Mouse (Mus musculus) granulocyte monocyte progenitor cell, adult 5-6 weeks (primary cell): Measurements from ENCODE around the gene Hsd11b1. TPM values are rescaled to one million over a fixed set of nuclear protein-coding genes. Genes with fewer than 3 reads are reported as not detected.
"Not testable (repeated sequence)": the region's sequence is repeated elsewhere in the genome, so short reads cannot be mapped to it uniquely, and the experiment has no call there.

ENCODE experiments used
- ATAC-seq: replicated peaks from 2 replicates; pipeline ENCODE4 v1.8.0; 2016; ENCODE audit warnings: mild to moderate bottlenecking, moderate TSS enrichment, inconsistent platforms; ENCODE audit not compliant: poor library complexity, severe bottlenecking
- total RNA-seq, 2 experiments: library from RNA; stranded (forward) in 1 of 2; stranded (reverse) in 1 of 2; fragments of 200-712, 200-1000 nt in 1 of 2; fragments of >200 nt in 1 of 2; fragmentation: Nextera tagmentation in 1 of 2; gene quantifications; 2 replicates each; pipeline ENCODE4 v1.2.3; 2014 to 2017

Gene Hsd11b1
- total RNA-seq, 2 experiments from 2014 or later: 31.4 to 43.7 TPM

DNA sequence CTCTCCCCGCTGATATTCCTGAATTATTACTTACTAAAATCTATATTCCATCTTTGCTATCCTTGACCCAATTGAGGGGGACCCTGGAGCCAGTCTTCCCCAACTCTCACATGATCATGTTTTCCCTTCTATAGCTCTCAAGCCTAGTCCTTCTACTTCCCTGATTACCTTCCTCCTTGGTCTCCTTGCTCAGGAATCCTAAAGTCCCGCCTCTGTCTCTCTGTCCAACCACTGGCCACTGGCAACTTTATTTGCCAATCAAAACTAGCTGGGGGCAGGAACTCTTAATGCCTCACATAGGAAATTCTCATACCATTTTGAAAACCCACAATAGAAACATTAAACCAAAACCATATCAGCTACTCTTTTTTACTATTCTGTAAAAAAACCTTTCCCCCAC, 17.5 kb upstream of the Hsd11b1 start:
- peak; percentile 40; the same call in 1 of the 2 replicates for ATAC-seq

DNA sequence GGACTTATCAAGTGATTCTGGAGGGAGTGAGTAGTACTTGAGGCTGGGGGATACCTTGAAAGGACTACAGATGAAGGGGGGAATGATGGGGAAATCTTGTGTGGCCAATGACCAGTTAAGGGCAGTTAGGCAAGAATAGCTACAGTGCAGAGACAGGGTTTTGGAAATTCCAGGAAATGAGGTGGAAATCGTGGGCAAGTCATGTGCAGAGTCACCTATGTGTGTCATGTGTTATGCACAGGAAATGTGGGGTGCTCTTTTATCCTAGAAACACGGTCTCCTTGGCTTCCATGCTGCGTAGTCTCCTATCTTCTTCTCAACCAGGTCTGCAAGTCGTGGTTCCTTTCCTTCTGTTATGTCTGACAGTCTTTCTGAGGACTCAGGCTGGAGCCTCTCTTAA, 15.6 kb upstream of the Hsd11b1 start:
- peak; percentile 24 for ATAC-seq

DNA sequence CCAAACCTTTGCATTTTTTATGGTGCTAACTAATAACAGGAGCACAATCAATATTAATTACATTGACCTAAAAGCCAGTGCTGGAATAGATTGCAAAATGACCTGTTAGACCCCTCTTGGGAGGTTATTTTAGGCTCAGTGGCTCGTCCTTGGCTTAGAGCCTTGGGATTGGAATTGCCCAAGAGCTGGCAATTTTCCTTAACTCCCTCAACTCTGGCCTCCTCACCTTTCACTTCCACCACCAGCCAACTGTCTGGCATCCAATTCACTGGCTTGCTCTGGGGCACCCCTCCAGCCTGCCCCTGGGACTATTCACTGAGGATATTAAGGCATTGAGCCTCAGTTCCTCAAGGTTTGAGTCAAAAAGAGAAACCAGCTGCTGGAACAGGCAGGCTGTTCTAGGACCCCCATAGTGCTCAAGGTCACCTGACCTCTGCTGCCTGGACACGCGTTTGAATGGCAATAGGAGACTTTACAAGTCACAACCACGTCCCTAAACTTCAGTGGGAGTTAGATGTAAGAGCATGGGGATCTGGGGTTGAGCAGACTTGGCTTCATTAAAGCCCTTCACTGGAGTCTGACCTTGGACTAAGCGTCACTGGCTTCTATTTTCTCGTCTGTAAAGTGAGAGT, 14.7 kb upstream of the Hsd11b1 start:
- no peak for ATAC-seq

DNA sequence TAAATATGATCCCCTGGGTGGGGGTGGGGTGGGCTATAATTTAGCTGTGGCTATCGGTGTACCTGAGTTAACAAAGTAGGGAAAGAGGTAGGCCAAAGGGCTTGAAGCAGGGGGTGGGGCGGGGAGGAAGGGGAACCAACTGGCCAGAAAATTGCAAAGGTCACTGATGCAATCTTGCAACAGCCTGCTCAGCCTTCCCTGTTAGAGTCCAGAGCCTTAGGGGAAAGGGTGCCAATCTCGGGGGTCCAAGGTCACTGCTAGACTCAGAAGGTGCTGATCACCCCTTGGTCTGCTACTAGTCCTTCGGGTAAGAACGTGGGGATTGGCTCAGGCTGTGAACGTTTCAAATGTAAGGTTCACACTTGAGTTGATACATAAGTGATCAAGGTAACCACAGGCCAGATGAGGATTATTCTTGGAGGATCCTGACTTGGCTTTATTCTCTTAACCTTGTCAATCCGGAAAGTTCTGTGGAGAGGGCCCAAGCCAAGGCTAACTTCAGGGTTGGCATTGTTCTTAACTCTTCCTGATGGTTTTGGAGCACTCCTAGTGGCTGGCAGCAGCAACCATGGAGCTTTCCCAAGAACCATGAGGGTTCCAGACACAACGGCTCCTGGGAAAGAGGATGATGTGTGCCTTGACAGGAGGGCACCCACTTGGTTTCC, 10.7 kb upstream of the Hsd11b1 start:
- peak; percentile 56 for ATAC-seq

DNA sequence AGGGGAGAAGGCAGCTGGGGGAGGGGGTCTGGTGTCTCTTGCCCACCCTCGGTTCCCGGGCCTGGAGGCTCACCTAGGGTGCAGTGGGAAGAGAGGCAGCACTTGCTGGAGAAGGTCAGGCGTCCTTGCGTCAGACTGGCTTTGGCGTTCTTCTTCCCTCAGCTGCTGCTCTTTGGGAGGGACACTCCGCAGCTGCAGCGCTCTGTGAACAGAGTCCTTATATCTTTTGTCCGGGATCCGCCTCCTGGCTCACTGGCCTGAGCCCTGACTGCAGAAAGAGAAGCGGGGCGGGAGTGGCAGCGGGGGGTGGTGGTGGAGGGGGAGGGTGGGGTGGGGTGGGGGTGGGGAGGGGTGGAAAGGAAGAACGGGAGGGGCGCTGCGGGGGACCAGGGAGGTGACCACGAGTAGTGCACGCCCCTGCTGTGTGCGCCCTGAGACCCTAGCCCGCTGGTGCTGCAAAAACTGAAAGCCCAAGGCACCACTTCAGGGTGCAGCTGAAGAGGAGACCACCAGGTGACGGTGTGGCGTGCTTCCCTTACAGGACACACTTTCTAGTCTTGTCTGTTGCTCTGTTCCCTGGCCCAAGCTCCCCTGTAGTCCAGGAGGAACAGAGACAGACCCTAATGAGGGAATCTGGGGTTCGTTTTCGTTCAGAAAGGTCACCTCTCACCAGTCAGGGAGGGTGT, 9.2 kb upstream of the Hsd11b1 start, which contains the start of gene G0s2:
Gene G0s2 (minus strand): TSS at position 302 of the 686 bp plus-strand sequence.
- ATAC-seq: peak; percentile 57

DNA sequence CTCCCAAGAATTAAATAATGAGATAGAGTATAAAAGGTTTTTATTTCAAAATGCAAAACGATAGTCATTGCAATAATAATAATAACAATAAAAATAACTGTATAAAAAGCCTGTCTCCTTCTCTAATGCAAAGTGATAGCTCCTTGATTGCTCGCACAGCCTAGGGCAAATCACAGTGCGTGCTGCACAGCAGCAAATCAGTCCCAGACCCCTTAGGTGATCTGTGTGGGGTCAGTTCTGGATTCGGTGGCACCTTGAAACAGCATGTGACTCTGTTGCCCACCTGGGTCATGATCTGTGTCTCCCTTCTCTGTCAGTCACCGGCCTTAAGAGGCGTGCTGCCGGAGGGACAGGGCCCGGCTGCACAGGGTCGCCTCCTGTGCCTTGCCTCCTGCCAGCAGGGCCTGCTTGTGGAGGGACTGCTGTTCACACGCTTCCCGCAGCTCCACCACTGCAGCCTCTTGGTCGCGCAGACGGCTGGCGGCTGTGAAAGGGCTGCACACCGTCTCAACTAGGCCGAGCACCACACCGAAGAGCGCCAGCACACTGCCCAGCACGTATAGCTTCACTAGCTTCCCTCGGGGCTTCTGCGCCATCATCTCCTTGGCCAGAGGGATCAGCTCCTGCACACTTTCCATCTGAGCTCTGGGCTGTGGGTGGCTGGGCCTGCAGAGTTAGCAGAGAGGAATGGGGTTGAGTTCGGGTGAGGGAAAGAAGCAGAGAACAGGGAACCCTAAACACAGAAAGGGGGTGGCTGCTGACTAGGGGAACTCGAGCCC, 8.5 kb upstream of the Hsd11b1 start:
- peak; percentile 11 for ATAC-seq

DNA sequence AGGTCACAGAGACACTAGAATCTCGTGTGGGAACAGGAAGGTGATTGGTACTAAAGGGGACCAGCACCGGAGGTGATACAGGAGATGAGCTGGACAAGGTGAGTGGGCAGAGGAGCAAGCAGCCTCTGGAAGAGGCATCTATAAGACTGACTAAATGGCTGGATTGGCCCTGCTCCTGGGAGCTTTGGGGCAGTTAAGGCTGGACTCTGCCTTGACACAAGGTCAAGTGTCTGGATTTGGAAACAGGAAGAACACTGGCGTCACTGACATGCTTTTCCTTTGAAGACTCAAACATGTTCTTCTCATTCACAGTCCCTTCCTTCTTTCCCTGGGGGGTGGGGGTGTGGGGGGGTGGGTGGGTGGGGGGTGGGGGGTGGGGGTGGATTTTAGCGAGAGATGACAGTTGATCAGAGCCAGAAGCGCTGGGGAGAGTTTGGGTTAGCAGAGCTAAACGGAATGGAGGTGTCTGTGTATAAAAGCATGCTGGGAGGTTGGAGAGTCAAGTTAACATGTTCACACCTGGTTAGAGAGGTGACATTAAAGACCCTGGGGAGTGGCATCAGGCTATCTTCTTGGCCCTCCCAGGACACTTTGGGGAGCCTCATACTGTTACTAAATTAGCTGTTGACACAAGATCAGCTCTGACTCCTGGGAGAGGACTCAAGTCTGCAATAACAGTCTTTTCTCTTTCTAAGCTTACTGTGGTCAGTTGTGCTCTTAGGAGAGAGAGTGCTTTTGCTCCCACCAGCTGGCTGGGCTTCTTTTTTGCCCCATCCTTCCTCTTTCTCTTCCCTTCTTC, 7.3 kb upstream of the Hsd11b1 start:
- ATAC-seq: 0 out of 2 replicates have a peak, but pooled peaks have one; percentile 11

DNA sequence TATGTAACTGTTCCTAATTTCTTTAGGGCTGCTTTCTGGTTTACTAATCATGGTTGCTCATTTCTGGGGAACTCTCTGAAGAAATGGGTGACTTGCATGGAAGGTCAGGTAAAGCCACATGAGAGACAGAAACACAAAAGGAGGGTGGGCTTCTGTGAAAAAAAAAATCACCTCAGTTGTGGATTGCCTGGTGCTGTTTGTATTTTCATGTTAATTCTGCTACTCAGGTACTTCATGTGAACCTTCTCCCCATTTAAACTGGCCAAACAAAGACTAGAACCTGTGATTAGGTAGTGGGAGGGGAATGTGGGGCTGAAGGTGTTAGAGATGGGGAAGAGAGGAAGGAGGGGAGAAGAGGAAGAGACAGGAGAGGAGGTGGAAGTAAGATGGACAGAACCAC, 1.9 kb upstream of the Hsd11b1 start:
- no peak for ATAC-seq

DNA sequence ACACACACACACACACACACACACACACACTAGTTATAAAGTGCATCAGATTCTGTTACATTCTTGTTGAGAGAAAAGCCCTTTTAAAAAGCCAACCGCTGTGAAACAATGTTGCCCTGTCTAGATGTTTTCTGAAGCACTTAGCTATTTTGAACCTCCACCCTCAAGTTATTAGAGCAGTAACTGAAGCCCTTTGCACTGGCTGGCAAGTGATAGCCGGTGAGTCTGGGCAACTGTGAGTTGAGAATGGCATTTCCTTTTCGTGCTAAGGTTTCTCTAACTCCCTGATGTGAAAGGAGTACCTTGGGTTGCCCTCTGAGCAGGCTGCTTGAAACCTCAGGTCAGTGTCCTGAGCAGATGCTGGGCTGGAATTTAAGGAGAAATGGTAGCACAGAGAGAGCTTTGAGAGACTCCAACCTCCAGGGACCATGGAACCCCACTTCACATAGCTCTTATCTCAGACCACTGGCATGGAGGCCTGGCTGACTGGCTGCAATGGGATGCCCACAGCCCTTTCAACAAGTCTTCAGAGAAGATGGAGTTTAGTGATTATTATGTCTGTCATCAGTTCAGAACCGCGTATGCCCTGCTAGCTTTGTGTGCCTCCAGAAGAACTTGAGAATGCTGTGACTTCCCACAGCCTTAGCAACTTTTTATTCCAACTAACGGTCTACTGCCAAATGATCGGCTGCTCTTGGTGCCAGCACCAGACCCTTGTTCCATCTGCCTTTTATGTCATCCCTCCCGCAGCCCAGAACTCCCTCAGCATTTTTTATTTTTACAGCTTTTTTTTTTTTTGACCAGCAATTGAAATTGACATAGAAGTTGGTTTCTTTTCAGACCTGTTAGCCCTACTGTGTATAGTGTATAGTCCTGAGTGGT, 608 bp downstream of the Hsd11b1 start:
- no peak for ATAC-seq

DNA sequence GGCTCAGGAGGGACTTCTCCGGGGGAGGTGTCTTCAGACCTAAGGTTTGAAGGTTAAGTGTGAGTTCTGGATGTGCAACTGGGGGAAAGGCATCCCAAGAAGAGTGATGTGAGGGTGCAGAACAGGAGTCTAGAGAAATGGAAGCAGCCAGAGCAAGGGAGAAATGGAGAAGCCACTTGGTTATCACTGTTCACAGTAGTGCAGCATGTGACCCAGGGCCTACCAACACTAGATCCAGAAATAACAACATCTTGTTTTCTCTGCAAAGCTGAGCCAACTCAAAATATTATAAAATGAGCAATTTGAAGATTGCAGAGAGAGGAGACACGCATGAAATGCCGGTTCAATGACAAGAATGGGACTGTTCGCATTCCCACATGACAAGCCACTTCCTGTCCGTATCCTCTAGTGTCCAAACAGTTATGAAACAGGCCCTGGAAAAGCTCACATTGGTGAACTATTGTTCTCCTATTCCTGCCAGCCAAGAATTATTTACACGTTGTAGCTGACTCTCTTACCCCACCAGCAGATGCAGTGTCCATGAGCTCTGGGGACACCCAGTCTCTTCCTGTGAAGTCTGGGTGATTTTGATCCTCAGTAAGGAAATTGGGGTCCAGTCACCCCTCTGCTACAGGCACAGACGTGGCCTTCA, 1.9 kb downstream of the Hsd11b1 start:
- ATAC-seq: peak; percentile 20; the same call in 1 of the 2 replicates

DNA sequence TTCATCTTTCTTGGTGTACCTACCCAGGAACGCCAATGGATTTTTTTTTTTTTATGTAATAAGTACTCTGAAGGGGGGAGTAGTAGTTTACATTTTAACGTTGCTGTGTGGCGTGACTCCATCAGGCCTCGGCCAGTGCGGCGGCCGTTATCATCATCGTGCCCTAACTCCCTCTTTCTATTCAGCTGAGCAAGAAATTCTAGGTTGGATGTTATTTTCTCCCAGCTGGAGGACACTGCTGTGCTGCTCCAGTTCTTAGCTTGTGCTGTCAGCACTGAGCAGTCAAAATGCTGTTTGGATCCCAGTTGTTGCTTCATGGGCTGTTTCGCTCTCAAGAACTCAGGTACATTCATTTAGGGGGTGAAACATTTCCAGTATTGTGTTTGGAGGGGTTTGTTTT, 4.3 kb downstream of the Hsd11b1 start:
- ATAC-seq: no peak

DNA sequence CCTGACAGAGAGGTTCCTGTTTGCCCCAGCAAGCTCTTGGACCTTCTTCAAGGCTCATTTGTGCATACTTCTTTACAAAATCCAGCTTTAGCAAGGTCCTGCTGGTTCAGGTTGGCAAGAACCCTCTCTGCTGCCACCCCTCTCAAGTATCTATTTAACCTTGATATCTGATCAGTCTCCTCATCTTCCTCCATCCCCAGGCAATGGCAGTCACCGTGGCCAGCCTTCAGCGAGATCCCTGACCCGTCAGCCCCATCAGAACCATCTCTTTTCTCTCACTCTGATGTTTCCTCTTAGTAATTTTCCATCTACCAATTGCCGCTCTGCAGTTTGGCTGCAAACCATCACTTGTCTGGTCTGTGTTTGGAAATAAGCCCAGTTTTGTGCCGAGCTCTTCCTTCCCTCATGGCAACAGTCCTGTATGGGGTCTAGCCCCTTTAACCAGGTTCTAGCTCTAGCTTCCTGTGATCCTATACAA, 7.2 kb downstream of the Hsd11b1 start:
- 0 out of 2 replicates have a peak, but pooled peaks have one; percentile 19 for ATAC-seq

DNA sequence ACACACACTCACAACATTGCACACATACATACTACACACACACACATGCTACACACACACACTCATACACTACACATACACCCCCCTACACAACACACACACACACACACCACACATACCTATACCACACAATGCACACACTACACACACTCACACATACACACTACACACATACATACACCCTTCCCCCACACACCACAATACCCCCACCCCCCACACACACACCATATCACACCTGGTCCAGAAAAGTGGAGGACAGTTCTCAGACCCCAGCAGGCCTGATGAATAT, 7.6 kb downstream of the Hsd11b1 start:
- no peak for ATAC-seq

DNA sequence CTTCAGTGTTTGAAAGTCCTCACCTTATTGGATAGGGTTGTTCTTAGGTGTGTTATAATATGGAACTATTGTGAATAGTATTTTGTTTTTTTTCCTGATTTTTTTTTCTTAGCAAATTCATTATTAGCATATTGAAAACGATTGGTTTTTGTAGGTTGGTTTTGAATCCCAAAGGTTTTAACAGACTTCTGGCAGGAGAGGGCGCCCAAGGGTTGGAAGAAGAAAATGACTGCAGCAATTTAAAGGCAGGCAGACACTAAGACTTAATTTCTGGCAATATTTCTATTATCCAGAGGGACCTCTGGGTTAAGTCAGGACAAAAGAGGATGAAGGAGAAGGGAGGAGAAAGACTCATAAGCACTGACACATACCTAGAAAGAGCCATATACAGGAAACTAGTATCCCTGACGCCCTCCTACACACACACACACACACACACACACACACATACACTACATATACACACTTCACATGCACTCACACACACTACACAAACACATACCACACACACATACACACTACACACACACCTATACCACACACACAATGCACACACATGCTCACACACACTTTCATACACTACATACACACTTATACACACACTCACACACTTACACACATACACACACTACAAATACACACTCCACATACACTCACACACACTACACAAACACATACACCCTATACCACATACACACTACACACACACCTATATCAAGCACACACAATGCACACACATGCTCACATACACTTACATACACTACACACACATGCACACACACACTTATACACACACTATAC, 8.2 kb downstream of the Hsd11b1 start:
- peak; percentile 50 for ATAC-seq

DNA sequence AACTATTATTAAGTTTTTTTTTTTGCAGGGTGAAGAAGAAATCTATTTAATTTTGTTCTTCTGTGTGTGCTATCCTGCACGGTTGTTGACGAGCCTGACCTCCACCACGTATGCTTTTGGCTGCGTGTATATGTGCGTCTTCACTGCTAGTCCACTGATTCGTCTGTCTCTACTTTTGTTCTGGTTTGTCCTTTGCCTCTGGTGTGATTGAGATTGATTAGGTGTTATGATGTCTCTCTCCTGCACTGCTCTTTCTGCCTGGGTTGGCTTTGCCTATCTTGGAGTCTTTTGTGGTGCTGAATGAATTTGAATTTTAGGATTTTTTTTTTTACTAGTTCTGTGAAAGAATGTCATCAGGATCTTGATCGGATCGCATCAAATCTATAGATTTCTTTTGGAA, 8.8 kb downstream of the Hsd11b1 start:
- no peak for ATAC-seq

DNA sequence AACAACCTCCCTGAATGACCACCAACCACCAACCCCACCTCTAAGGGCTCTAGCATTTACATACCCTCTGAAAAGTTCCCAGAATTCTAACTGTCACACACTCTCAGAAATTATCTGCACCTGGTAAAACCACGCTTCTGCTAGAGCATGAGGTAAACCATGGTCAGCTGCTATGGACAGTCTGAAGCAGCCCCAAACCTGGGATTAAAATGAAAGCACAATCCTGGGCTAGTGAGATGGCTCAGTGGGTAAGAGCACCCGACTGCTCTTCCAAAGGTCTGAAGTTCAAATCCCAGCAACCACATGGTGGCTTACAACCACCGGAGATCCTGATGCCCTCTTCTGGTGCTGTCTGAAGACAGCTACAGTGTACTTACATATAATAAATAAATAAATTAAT, 10.0 kb downstream of the Hsd11b1 start:
- ATAC-seq: not testable (repeated sequence)

DNA sequence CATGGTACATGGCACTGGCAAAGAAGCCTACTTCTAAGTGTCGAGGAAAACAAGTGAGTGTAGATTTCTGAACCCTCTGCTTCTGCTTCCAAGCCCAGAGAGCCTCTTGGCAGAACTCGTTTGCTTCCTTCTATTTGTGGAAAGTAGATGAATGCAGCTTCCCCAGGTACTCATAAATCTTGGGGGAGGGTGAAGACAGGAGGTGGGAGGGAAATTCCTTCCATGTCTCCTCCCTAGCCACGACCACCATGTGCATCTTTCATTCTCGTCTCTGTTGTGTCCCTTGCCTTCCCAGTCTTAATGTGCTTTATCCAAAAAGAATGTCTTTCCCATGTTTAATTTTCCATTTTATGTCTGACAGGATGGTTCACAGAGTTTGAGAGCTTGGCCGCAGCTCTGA, 11.3 kb downstream of the Hsd11b1 start:
- no peak for ATAC-seq

DNA sequence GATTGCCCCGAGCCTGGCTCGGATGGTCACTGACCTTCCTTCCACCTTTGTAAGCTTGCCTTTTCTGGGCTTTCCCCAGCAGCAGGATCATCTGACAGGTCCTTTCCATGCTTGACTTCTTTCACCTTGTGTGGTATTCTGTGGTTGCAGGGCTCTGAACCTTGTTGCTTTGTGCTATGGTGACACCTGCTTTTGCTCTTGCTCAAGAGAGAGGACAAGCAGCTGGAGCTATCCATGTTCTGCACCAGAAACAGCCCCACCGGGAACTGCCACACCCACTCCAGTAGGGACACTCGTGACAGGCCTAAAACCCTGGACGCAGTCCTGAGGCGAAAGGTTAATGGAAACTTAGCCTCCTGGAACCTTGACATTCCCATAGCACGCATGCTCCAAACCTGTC, 12.5 kb downstream of the Hsd11b1 start:
- no peak for ATAC-seq
